Mouse (Mus musculus) cerebellum, adult 2 months (tissue): Measurements from ENCODE around the gene Trappc1. TPM values are rescaled to one million over a fixed set of nuclear protein-coding genes. Genes with fewer than 3 reads are reported as not detected.

Experiments used
- DNase-seq, 2 experiments: peaks; one replicate each; pipeline ENCODE4 v3.0.0; 2021
- H3K27ac ChIP-seq: fragments of 200-500 bp; 2 replicates; pipeline ENCODE4 v1.5.1; 2012; ENCODE audit warnings: low read length, control low read depth, inconsistent platforms; ENCODE audit not compliant: insufficient read depth
- H3K27me3 ChIP-seq: fragments of 200-500 bp; 2 replicates; pipeline ENCODE4 v1.6.1; 2012; ENCODE audit warnings: inconsistent platforms, mild to moderate bottlenecking, low read length, moderate library complexity; ENCODE audit not compliant: control insufficient read depth, insufficient read depth
- H3K4me1 ChIP-seq: fragments of 200-500 bp; 2 replicates; pipeline ENCODE4 v1.6.1; 2011; ENCODE audit warnings: low read length; ENCODE audit not compliant: control insufficient read depth, insufficient read depth
- H3K4me3 ChIP-seq: fragments of 200-500 bp; replicated peaks from 2 replicates; pipeline ENCODE3; 2011; ENCODE audit warnings: mild to moderate bottlenecking, low read depth, low read length, control low read depth; ENCODE audit not compliant: insufficient read depth
- CTCF ChIP-seq: fragments of 200-500 bp; IDR thresholded peaks from 2 replicates; pipeline ENCODE4 v1.5.1; 2011; ENCODE audit warnings: low read depth, mild to moderate bottlenecking, control low read depth, low read length, moderate library complexity, borderline replicate concordance; ENCODE audit not compliant: insufficient read depth
- POLR2A ChIP-seq: fragments of 200-500 bp; IDR thresholded peaks from 2 replicates; pipeline ENCODE4 v1.6.1; 2011; ENCODE audit warnings: low read length, control low read depth, borderline replicate concordance; ENCODE audit not compliant: insufficient read depth
- whole genome bisulfite sequencing: fragments of 180-500 bp; shearing (Covaris S2); methylation state at CpG from one replicate; pipeline ENCODE4 v1.1.7; 2018; 5-methylcytosine and 5-hydroxymethylcytosine counted together
- polyA plus RNA-seq: library from polyadenylated mRNA; depleted of rRNA; stranded (reverse); fragments of >200 nt; gene quantifications from 2 replicates; pipeline ENCODE4 v1.2.3, GENCODE M21; 2012

Gene Trappc1
- polyA plus RNA-seq, 1 experiment = 81.4 TPM

DNA sequence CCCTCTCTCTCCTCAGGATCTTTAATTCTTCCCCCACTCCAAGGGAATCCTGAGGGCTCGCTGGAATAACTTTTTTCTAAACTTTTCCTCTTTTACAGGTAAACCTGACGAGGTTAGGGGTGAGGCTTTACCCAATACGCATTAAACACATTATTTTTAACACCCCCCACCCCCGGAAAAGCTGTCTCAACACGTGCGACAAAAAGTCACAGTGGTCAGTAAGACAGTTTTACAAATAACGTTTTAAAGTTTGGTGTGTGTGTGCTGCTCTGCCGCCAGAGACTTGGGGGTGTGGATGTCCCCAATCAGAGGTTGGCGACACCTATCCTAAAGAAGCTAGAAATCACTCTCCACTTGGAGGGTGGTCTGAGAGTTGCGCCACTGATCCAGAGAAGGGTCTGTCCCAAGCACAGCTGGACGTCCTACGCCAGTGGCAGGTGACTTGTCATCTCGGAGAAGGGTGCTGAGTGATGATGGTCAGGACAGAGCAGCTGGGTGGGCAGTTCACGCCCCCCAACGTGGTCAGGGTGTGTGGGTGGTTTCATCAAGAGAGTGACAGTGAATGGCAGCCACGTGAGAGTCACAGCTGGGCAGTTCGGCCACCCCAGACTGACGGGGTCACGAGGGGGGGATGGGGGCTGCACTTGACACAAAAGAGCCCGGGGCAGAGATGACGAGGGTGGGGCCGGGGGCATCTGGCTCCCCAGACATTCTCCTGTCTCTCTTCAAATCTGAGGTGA lies 44.0 kb downstream of the Trappc1 start:
- H3K4me1 ChIP-seq = peaks cover 35% of the 10 kb centered on the region
- TF ChIP-seq CTCF (no peak), POLR2A (no peak)
- no peak overlapping the region for H3K27ac ChIP-seq
- 2% methylated on average over 22 of the region's 22 CpGs for WGBS
- H3K4me3 ChIP-seq = peak overlapping the region; percentile 73
- peak in 1 of 2 experiments; percentile 37 for DNase-seq
- H3K27me3 ChIP-seq = no peaks in the 10 kb centered on the region

DNA sequence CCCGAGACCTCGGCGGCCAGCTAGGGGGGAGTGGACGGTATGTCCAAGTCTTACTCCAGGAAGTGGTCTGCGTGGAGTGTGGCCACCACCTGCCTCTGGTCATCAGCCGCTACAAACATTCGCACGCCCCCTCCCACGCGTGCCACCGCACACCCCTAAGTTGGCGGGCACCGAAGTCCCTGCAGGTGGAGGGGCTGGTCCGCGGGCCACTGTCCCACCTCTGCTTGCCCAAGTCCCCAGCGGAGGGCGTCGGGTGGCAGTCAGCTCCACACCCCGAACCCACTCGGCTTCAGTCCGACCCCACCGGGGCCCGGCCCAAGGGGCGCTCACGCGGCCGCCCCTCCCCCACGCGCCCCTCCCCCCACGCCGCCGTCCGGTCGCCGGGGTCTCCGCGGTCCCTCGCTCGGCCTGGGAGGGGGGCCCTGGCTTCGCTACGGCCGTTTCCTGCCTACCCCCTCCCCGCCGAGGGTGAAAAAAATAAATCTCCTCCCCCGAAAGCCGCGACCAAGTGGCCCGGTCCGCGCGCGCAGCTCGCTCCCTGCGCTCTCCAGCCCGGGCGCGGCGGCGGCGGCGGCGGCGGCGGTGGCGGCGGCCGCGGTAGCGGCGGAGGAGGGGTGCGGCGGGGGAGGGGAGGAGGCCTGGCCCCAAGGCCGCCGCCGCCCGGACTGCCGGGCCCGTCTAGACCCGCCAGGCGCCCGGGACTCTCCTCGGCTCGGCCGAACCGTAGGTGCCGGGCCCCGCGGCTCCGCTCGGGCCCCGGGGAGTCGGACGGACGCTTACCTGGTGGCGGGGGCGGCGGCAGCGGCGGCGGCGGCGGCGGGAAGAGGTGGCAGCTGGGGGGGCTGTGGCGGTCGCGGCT lies 44.8 kb downstream of the Trappc1 start:
- 0 out of 2 replicates have a peak, but pooled peaks have one; percentile 9 for TF ChIP-seq POLR2A
- no peak for TF ChIP-seq CTCF
- peaks cover 42% of the 10 kb centered on the region for H3K4me1 ChIP-seq
- under 1% methylated on average over 72 of the region's 106 CpGs for WGBS

DNA sequence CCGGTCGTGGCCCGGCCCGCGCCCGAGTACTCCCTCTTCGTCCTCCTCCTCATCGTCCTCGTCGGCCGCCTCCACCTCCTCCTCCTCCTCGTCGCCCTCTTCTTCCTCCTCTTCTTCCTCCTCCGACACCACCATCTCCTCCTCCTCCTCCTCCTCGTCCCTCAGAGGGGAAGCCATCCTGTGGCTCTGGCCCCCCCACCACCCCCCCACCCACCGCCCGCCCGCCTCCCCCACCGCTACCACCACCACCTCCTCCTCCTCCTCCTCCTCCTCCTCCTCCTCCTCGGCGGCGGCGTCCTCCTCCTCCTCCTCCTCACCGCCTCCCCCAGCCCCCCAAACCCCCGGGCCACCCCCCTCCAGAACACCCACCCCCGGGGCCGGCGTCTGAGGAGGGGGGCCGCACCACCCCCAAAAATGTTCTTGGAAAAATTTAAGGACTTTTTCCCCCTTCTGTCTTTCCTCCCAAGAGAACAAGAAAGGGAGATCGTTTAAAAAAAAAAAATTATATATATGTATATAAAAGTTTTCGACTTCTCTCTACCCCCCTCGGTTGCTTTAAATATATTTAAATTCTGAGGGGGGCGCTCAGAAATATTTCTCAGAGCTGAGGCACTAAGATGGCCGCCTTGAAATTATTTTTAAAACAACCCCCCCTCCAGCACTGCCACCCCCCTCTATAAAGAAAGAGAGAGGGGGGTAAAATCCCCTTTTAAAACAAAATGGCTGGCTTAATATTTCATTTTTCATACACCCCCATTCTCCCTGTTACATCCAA lies 45.6 kb downstream of the Trappc1 start, which contains the start of gene Chd3:
Chd3 (minus strand) TSS at position 192 of the 775 bp plus-strand sequence.
- WGBS = 2% methylated on average over 13 of the region's 34 CpGs
- no peaks in the 10 kb centered on the region for H3K27me3 ChIP-seq
- TF ChIP-seq POLR2A (no peak), CTCF (no peak)
- DNase-seq = no peak
- H3K27ac ChIP-seq = peak within 1 kb of the TSS; percentile 49
- peak within 1 kb of the TSS; percentile 90 for H3K4me3 ChIP-seq
- peaks cover 43% of the 10 kb centered on the region for H3K4me1 ChIP-seq

More for the DNA sequence above, 44.8 kb downstream of the Trappc1 start:
- Histone ChIP-seq H3K4me3 (peak overlapping the region; percentile 90), H3K27me3 (no peaks in the 10 kb centered on the region), H3K27ac (peak overlapping the region; percentile 49)
- peak; percentile 53 to 66 for DNase-seq

DNA sequence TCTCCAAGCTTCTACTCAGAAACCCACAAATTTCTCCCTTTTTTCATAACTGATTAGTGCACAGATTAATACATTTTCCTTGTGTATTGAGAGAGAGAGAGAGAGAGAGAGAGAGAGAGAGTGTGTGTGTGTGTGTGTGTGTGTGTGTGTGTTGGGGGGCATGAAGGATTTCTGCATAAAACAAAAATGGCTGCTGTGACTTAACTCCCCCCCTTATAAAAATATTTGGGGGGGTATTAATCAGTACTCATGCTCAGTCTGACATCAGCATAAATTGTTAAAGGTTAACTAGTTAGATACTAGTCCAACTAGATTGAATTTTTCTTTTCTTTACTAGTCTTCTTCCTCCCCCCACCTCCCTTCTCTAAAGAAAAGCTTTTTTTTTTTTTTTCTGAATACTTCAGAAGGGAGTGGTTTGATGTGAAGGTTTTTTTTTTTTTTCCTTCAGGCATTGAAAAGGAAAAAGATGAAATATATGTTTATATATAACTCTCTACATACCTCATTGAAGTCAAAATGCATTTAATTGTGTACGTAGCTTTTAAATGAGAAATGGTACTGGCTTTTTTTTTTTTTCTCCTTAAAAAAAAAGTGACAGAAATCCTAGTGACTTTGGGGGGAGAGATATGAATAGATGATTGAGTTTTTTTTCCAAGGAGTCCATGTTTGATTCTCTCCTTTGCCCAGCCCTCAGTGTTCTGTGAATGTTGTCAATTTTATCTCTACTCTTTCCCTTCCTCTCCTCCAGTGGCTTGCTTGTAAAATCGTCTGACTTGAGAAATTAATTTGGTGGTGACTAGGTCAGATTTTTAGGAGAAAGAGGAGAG lies 46.4 kb downstream of the Trappc1 start:
- WGBS = 75% methylated on average over 2 of the region's 2 CpGs
- Histone ChIP-seq H3K4me1 (peaks cover 35% of the 10 kb centered on the region), H3K4me3 (no peak overlapping the region)

DNA sequence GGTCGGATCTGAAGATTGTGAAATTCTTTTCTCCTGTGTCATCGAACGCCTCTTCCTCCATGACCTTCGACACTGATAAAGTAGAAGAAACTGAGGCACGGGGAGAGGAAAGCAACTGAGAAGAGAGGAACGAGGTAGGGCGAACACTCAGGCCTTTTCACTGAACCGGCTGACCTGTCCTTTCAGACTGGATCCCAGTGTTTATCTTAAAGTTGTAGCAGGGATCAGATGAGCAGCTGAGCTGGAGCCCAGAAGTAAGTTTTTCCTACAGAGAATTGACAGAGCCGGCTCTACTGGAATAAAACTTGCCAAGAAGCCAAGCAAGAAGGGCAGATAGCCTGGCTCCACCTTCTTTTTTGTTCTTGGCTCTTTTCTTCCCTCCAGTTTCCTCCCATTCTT lies 47.0 kb downstream of the Trappc1 start:
- Histone ChIP-seq H3K4me3 (no peak overlapping the region), H3K27ac (no peak overlapping the region), H3K4me1 (peaks cover 29% of the 10 kb centered on the region), H3K27me3 (no peaks in the 10 kb centered on the region)
- no peak for TF ChIP-seq CTCF
- TF ChIP-seq POLR2A = no peak
- no peak for DNase-seq
- 71% methylated on average over 9 of the region's 9 CpGs for WGBS

More for the DNA sequence above, 46.4 kb downstream of the Trappc1 start:
- TF ChIP-seq CTCF = no peak
- TF ChIP-seq POLR2A = no peak
- DNase-seq = no peak
- Histone ChIP-seq H3K27ac (no peak overlapping the region), H3K27me3 (no peaks in the 10 kb centered on the region)

DNA sequence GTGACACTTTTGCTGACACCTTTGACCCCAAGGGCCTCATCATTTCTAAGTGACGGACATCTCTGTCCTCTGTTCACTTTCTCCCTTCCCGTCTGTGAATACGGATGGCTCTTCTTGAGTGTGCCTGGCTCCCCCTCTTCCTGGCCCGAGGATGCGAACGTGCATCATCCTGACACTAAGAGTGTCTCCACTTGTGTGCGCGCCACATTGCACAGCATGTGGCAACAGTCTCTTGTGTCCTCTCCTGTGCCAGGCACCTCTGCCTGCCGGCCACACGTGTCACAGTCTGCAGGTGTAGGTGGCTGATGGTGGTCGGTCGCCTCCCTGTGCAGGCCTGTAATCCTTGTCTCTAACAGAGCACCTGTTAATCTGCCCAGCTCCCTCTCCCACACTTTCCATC lies 47.8 kb downstream of the Trappc1 start:
- DNase-seq = no peak
- 33% methylated on average over 12 of the region's 12 CpGs for WGBS
- TF ChIP-seq POLR2A (no peak), CTCF (no peak)
- Histone ChIP-seq H3K27me3 (no peaks in the 10 kb centered on the region), H3K27ac (peak overlapping the region; percentile 3; the same call in 1 of the 2 replicates), H3K4me3 (no peak overlapping the region), H3K4me1 (peaks cover 24% of the 10 kb centered on the region)
